Mouse (Mus musculus) forebrain, embryonic 11.5 days (tissue): ENCODE data around the gene Olfr427. TPM values are rescaled to one million over a fixed set of nuclear protein-coding genes. Genes with fewer than 3 reads are reported as not detected.

Experiments used
- ATAC-seq: fragments of 200-750 bp; cut with Nextera tagmentation; replicated peaks from 2 replicates; pipeline ENCODE4 v1.8.0; 2017; ENCODE audit warnings: moderate TSS enrichment; ENCODE audit not compliant: low FRiP score
- DNase-seq: peaks from one replicate; pipeline ENCODE4 v3.0.0-alpha.2; 2017; ENCODE audit warnings: low spot score
- H3K27ac ChIP-seq: fragments of 300-500 bp; sonication (generic); 2 replicates; pipeline ENCODE4 v1.5.1; 2014; ENCODE audit warnings: low read depth, low read length
- H3K27me3 ChIP-seq: fragments of 300-500 bp; sonication (generic); 2 replicates; pipeline ENCODE4 v1.6.1; 2014; ENCODE audit warnings: mild to moderate bottlenecking, low read length, mixed read lengths; ENCODE audit not compliant: control insufficient read depth, insufficient read depth
- H3K36me3 ChIP-seq: fragments of 300-500 bp; sonication (generic); 2 replicates; pipeline ENCODE4 v1.6.1; 2014; ENCODE audit warnings: mild to moderate bottlenecking, low read length, moderate library complexity, mixed read lengths; ENCODE audit not compliant: control insufficient read depth, insufficient read depth
- H3K4me1 ChIP-seq: fragments of 300-500 bp; sonication (generic); replicated peaks from 2 replicates; pipeline ENCODE4 v1.6.1; 2014; ENCODE audit warnings: low read length, mixed read lengths; ENCODE audit not compliant: control insufficient read depth, insufficient read depth
- H3K4me2 ChIP-seq: fragments of 300-500 bp; sonication (generic); 2 replicates; pipeline ENCODE4 v1.6.1; 2014; ENCODE audit warnings: low read depth, mild to moderate bottlenecking, low read length, moderate library complexity, mixed read lengths; ENCODE audit not compliant: severe bottlenecking
- H3K4me3 ChIP-seq: fragments of 300-500 bp; sonication (generic); 2 replicates; pipeline ENCODE4 v1.5.1; 2014; ENCODE audit warnings: low read depth, low read length
- H3K9ac ChIP-seq: fragments of 300-500 bp; sonication (generic); 2 replicates; pipeline ENCODE4 v1.6.1; 2014; ENCODE audit warnings: low read length
- H3K9me3 ChIP-seq: fragments of 300-500 bp; sonication (generic); 2 replicates; pipeline ENCODE4 v1.6.1; 2016; ENCODE audit warnings: low read length, mixed read lengths; ENCODE audit not compliant: control insufficient read depth
- WGBS: fragments of 180-500 bp; shearing (Covaris S2); extraction: QIAGEN DNeasy Blood & Tissue Kit; methylation state at CpG from one replicate; pipeline ENCODE4 v1.1.7; 2014; 5-methylcytosine and 5-hydroxymethylcytosine counted together
- polyA plus RNA-seq: library from polyadenylated mRNA; unstranded; fragments of >200 nt; fragmentation: Nextera tagmentation; extraction: Ambion mirVana; gene quantifications from 2 replicates; pipeline ENCODE4 v1.2.1, GENCODE M21; 2014

Gene Olfr427
- polyA plus RNA-seq, 1 experiment from 2014 or later = not detected

DNA sequence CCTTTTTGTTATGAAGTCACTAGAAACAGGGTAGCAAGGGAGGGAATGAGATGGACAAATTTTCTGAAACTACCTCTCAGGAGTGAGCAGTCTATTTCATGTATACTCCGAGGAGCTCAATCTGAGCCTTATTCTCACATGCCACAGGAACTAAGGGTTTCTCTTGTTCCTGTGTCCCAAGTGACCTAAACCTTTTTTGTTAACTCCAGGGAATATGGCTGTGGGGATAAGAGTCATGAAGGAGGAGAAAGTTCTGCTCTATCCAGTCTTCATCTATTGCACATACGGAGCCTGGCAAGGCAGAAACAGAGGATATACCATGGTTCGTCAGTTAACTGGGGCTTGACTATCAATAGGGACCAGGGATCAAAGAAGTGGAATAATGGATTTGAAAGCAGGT, 30.4 kb upstream of the Olfr427 start, which contains the start of gene Olfr430:
Gene Olfr430 (plus strand): TSS at position 301 of the 400 bp plus-strand sequence.
- no peaks in the 10 kb centered on the region for H3K4me1 ChIP-seq
- WGBS = 81% methylated on average over 3 of the region's 3 CpGs
- no peak within 1 kb of the TSS for H3K4me2 ChIP-seq
- no peak within 1 kb of the TSS for H3K27ac ChIP-seq
- no peak for DNase-seq
- no peaks in the 10 kb centered on the region for H3K27me3 ChIP-seq
- no peak for ATAC-seq
- H3K9ac ChIP-seq = no peak within 1 kb of the TSS
- no peaks in the 10 kb centered on the region for H3K9me3 ChIP-seq
- H3K36me3 ChIP-seq = no peaks in the 10 kb centered on the region
- no peak within 1 kb of the TSS for H3K4me3 ChIP-seq

DNA sequence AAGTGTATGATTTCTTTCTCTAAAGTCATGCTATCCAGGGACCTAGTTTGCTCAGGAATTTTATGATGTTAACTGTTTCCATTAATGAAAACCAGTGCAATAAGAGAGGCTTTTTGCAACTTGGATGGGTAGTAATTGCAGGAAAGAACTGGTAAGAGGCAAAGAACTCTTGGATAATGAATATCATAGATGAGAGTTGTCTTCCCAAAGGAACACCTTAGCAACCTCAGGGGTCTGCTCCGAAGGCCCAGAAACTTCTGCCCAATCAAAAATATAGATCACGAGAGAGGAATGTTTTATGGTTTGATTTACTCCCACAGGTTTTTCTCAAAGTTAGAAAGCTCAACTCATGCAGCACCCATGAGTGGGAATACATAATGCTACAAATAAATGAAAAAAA, 12.7 kb upstream of the Olfr427 start, which contains the start of gene Olfr429:
Gene Olfr429 (plus strand): TSS at position 301 of the 400 bp plus-strand sequence.
- no peak within 1 kb of the TSS for H3K4me3 ChIP-seq
- no peak within 1 kb of the TSS for H3K9ac ChIP-seq
- no peaks in the 10 kb centered on the region for H3K4me1 ChIP-seq
- no peaks in the 10 kb centered on the region for H3K9me3 ChIP-seq
- 92% methylated on average over 2 of the region's 2 CpGs for WGBS
- ATAC-seq (no peak), DNase-seq (no peak)
- no peak within 1 kb of the TSS for H3K27ac ChIP-seq
- H3K36me3 ChIP-seq = no peaks in the 10 kb centered on the region
- no peak within 1 kb of the TSS for H3K4me2 ChIP-seq
- no peaks in the 10 kb centered on the region for H3K27me3 ChIP-seq

- no peaks in the 10 kb centered on the region for H3K9me3 ChIP-seq
- H3K9ac ChIP-seq = no peak overlapping the region
- DNase-seq (no peak), ATAC-seq (no peak)
- no peaks in the 10 kb centered on the region for H3K4me1 ChIP-seq
- H3K4me3 ChIP-seq = no peak overlapping the region
- no peaks in the 10 kb centered on the region for H3K27me3 ChIP-seq
- 63% methylated on average over 2 of the region's 2 CpGs for WGBS
- H3K36me3 ChIP-seq = no peaks in the 10 kb centered on the region
- no peak overlapping the region for H3K4me2 ChIP-seq
- H3K27ac ChIP-seq = no peak overlapping the region
Measured at GRCm38 (mm10) chr1:174103735-174104134, 7.0 kb downstream of the Olfr427 start.

GRCm38 (mm10) chr1:174121062-174121461, 24.4 kb downstream of the Olfr427 start, which contains the start of gene Olfr231:
Gene Olfr231 (minus strand): TSS chr1:174121162.
- H3K4me2 ChIP-seq = no peak within 1 kb of the TSS
- H3K27me3 ChIP-seq = no peaks in the 10 kb centered on the region
- H3K4me3 ChIP-seq = no peak within 1 kb of the TSS
- H3K4me1 ChIP-seq = no peaks in the 10 kb centered on the region
- WGBS = 63% methylated on average over 2 of the region's 2 CpGs
- DNase-seq = no peak
- H3K36me3 ChIP-seq = no peaks in the 10 kb centered on the region
- H3K27ac ChIP-seq = no peak within 1 kb of the TSS
- H3K9me3 ChIP-seq = no peaks in the 10 kb centered on the region
- no peak within 1 kb of the TSS for H3K9ac ChIP-seq
- ATAC-seq = no peak

DNA sequence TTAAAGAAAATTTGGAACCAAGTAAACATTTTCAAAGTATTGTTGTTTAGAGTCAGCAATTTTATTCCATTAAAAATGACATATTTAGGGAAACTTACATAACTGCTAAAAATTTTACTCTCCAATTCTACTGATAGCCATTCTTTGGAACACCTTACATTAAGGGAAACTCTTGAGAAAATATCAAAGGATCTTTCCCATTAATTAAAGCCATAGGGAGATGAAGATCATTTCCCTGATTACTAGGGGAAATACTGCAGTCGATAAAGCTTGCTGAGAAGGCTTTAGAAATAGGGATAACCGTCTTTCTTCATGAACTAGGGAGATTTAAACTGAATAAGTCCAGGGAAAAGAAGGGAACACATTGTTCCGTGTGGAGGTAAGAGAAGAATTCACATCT, 34.5 kb downstream of the Olfr427 start, which contains the start of gene Olfr424:
Gene Olfr424 (plus strand): TSS at position 301 of the 400 bp plus-strand sequence.
- no peak for DNase-seq
- ATAC-seq = no peak
- Histone ChIP-seq H3K36me3 (no peaks in the 10 kb centered on the region), H3K4me1 (no peaks in the 10 kb centered on the region), H3K27me3 (no peaks in the 10 kb centered on the region), H3K4me2 (no peak within 1 kb of the TSS), H3K9me3 (no peaks in the 10 kb centered on the region), H3K4me3 (no peak within 1 kb of the TSS), H3K9ac (no peak within 1 kb of the TSS), H3K27ac (no peak within 1 kb of the TSS)
- WGBS = 77% methylated on average over 3 of the region's 3 CpGs

- Histone ChIP-seq H3K4me1 (no peaks in the 10 kb centered on the region), H3K36me3 (no peaks in the 10 kb centered on the region), H3K27ac (no peak overlapping the region), H3K9me3 (no peaks in the 10 kb centered on the region), H3K27me3 (no peaks in the 10 kb centered on the region), H3K9ac (no peak overlapping the region), H3K4me3 (no peak overlapping the region), H3K4me2 (no peak overlapping the region)
- DNase-seq = no peak
- 42% methylated on average over 3 of the region's 3 CpGs for WGBS
- peak; percentile 75 for ATAC-seq
Measured at GRCm38 (mm10) chr1:174131999-174132398, 35.3 kb downstream of the Olfr427 start.

GRCm38 (mm10) chr1:174141384-174141783, 44.7 kb downstream of the Olfr427 start:
- Histone ChIP-seq H3K27ac (no peak overlapping the region), H3K9ac (no peak overlapping the region), H3K9me3 (no peaks in the 10 kb centered on the region), H3K4me2 (no peak overlapping the region), H3K27me3 (no peaks in the 10 kb centered on the region), H3K36me3 (no peaks in the 10 kb centered on the region), H3K4me1 (no peaks in the 10 kb centered on the region), H3K4me3 (no peak overlapping the region)
- ATAC-seq (no peak), DNase-seq (no peak)
- WGBS = 83% methylated on average over 2 of the region's 2 CpGs

GRCm38 (mm10) chr1:174146696-174147095, 50.0 kb downstream of the Olfr427 start:
- no peak for DNase-seq
- no peaks in the 10 kb centered on the region for H3K27me3 ChIP-seq
- H3K27ac ChIP-seq = no peak overlapping the region
- H3K9me3 ChIP-seq = no peaks in the 10 kb centered on the region
- H3K9ac ChIP-seq = no peak overlapping the region
- 89% methylated on average over 1 of the region's 1 CpGs for WGBS
- H3K36me3 ChIP-seq = no peaks in the 10 kb centered on the region
- H3K4me2 ChIP-seq = no peak overlapping the region
- H3K4me3 ChIP-seq = no peak overlapping the region
- no peak for ATAC-seq
- H3K4me1 ChIP-seq = no peaks in the 10 kb centered on the region

DNA sequence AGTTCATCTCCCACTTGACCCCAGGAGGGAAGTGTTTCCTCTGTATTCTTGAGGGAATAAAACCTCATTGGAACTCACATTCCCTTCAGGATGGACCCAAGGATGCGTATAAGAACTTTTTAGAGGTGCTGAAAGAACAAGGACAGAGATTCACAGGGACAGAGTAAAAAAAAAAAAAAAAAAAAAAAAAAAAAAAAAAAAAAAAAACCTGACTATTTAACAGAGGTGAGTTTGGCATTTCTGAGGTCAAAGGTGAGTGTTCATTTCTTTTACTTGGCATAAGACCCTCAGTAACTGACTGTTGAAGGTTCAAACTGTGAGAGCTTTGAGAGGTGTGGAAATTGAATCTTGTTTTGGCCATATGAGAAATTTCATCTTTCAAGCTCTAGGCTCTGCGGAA, 52.6 kb downstream of the Olfr427 start:
- no peak for DNase-seq
- Histone ChIP-seq H3K4me3 (no peak overlapping the region), H3K9me3 (no peaks in the 10 kb centered on the region), H3K27ac (no peak overlapping the region), H3K36me3 (no peaks in the 10 kb centered on the region), H3K27me3 (no peaks in the 10 kb centered on the region), H3K4me1 (no peaks in the 10 kb centered on the region), H3K4me2 (no peak overlapping the region), H3K9ac (no peak overlapping the region)
- ATAC-seq = no peak
- WGBS = 85% methylated on average over 2 of the region's 2 CpGs
